Comparison of ENCODE assay signal across 16 mouse cellular contexts in the genomic region with DNA sequence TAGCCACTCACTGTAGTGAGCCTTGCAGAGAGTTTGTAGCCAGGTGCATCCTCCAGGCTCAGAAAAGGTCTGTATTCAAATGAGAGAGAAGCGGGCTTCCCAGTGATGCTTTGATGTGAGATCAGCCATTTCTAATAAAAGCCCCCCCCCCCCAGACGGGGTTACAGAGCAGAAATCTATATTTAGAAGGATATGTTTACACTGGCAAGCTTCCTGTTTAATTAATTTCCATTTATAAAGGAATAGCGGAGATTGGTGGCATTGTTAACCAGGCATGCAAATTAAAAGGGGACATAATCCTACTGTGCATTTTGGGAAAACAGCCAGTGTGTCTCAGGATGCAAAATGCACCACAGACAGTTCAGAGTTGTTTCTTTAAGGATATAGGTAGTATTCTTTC.
DNase-seq lines count a peak whose midpoint lies in the region; ATAC-seq and TF ChIP-seq lines count a peak whose summit lies in the region.
"Had no signal": no experiment of that assay in that cellular context is flagged by ENCODE, and none has a peak within 500 bp of the region (broad histone marks: within the 10 kb centered on the region; RNA-seq: fewer than 3 reads in every experiment).

No protein-coding gene starts in this region.

- no peaks in the 10 kb centered on the region for H3K9me3 ChIP-seq in heart, embryonic 13.5 days
- no peaks in the 10 kb centered on the region for H3K9me3 ChIP-seq in embryonic facial prominence, embryonic 15.5 days (replicated peaks)
- H3K9me3 ChIP-seq: limb, embryonic 12.5 days; liver, embryonic 15.5 days had no signal

- TF ChIP-seq CTCF in brain, embryonic 14.5 days (IDR thresholded peaks at IDR 0.05; ENCODE audit: borderline replicate concordance, extremely low read depth, insufficient read depth, insufficient read length): no peak

- peaks cover 5% of the 10 kb centered on the region for H3K36me3 ChIP-seq in heart, embryonic 13.5 days
- H3K36me3 ChIP-seq in embryonic facial prominence, embryonic 15.5 days: no peaks in the 10 kb centered on the region
- H3K36me3 ChIP-seq: liver, embryonic 15.5 days had no signal

- no peak for DNase-seq in heart, adult 11 months
- DNase-seq in lung, postnatal 10 days: peak; percentile 28
- no peak for DNase-seq in lung, postnatal 14 days
- DNase-seq in brain, embryonic 14.5 days (ENCODE audit: low read depth): peak; percentile 73
- no peak for DNase-seq in thymus, postnatal 0 days (ENCODE audit: low spot score)
- DNase-seq: cerebellum, adult 2 months; gastrocnemius, postnatal 10 days; heart, adult 18-20 months; heart, postnatal 10 days; kidney, postnatal 4 days; layer of hippocampus, adult 9-11 months; thymus, postnatal 36 days had no signal

- H3K4me1 ChIP-seq in heart, embryonic 13.5 days: peaks cover 75% of the 10 kb centered on the region
- peaks cover 77% of the 10 kb centered on the region for H3K4me1 ChIP-seq in embryonic facial prominence, embryonic 15.5 days
- H3K4me1 ChIP-seq: liver, embryonic 15.5 days had no signal

- WGBS in heart, embryonic 13.5 days: 42% methylated on average over 3 of the region's 3 CpGs
- WGBS in embryonic facial prominence, embryonic 15.5 days: 21% methylated on average over 3 of the region's 3 CpGs

- H3K9ac ChIP-seq in heart, embryonic 13.5 days: 0 out of 2 replicates have a peak overlapping the region, but pooled peaks have one; percentile 30
- no peak overlapping the region for H3K9ac ChIP-seq in embryonic facial prominence, embryonic 15.5 days
- H3K9ac ChIP-seq: limb, embryonic 12.5 days; liver, embryonic 15.5 days had no signal

- no peak overlapping the region for H3K27ac ChIP-seq in heart, embryonic 13.5 days (replicated peaks)
- peak overlapping the region; percentile 48; the same call in 1 of the 2 replicates for H3K27ac ChIP-seq in embryonic facial prominence, embryonic 15.5 days (replicated peaks)
- H3K27ac ChIP-seq: liver, embryonic 15.5 days had no signal

- H3K4me3 ChIP-seq in heart, embryonic 13.5 days: no peak overlapping the region
- H3K4me3 ChIP-seq in embryonic facial prominence, embryonic 15.5 days (replicated peaks): no peak overlapping the region
- H3K4me3 ChIP-seq: limb, embryonic 12.5 days; liver, embryonic 15.5 days had no signal

- ATAC-seq in heart, embryonic 13.5 days (ENCODE audit: extremely low read depth, insufficient number of reproducible peaks, low FRiP score, low TSS enrichment): no peak
- ATAC-seq in embryonic facial prominence, embryonic 15.5 days (ENCODE audit: insufficient number of reproducible peaks, low FRiP score, low TSS enrichment, low read depth): no peak

- no peak overlapping the region for H3K4me2 ChIP-seq in heart, embryonic 13.5 days
- no peak overlapping the region for H3K4me2 ChIP-seq in embryonic facial prominence, embryonic 15.5 days (replicated peaks)
- H3K4me2 ChIP-seq: liver, embryonic 15.5 days had no signal

- TF ChIP-seq POLR2A in brain, embryonic 14.5 days (IDR thresholded peaks at IDR 0.05; ENCODE audit: borderline replicate concordance, extremely low read depth, insufficient read depth, insufficient read length, poor library complexity, severe bottlenecking): no peak

- no peaks in the 10 kb centered on the region for H3K27me3 ChIP-seq in heart, embryonic 13.5 days (replicated peaks)
- no peaks in the 10 kb centered on the region for H3K27me3 ChIP-seq in embryonic facial prominence, embryonic 15.5 days
- H3K27me3 ChIP-seq: liver, embryonic 15.5 days had no signal

Comparison
In these comparisons a context has a peak if more than half of its experiments do, and no peak if none do; other contexts are left out.
1. DNase-seq: peak in lung, postnatal 10 days (single experiment) and brain, embryonic 14.5 days (single experiment); none in heart, adult 11 months (single experiment), lung, postnatal 14 days (single experiment) and thymus, postnatal 0 days (single experiment).